Mouse (Mus musculus) layer of hippocampus, adult 9-10 months (tissue): ENCODE data around the gene Sgsh.

ENCODE experiments used
- DNase-seq: peaks from one replicate; pipeline ENCODE4 v3.0.0; 2022; ENCODE audit warnings: low spot score

Sgsh gene

DNA sequence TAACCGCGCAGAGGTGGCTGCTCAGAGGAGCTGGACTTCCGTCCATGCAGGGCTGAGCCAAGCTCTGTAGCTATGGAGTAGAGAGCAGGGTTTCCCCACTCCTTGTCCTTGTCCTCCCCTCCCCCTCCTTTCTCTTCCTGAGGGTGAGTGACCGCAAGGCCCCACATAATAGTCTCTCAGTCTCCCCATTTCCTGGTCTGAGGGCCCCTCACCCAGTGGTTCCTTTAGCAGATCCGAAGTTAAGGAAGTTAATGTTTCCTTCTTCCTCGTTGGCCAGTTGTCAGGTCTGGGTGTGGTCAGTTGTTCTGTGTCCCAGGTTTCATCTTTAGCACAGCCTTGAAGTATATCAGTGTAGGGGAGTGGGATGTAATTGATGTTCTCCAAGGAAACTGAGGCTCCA is 20.1 kb upstream of the Sgsh start:
- no peak for DNase-seq

DNA sequence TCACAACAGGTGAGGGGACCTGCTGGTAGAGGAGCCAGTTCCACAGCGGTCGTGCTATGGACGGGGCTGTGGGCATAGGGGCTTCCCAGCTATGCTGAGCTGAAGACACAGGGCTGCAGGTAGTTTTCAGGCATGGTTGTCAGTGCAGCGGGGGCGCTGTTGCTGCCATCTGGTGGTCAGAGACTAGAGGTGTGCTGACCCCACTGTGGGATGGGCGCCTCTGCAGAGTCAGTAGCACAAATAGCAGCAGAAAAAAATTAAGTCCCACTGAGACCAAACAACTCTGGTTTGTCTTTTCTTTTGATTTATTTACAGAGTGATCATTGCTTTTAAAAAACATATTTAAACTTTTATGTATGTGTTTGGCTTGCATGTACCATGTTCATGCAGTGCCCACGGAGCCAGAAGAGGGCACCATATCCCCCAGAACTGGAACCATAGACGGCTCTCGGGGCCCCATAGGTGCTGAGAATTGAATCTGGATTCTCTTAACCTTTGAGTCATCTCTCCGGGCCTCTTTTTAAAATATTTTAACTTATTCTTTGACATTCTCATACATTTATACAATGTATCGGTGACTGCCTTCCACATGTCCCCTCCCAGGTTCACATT is 8.3 kb upstream of the Sgsh start:
- DNase-seq, result peak; percentile 46

DNA sequence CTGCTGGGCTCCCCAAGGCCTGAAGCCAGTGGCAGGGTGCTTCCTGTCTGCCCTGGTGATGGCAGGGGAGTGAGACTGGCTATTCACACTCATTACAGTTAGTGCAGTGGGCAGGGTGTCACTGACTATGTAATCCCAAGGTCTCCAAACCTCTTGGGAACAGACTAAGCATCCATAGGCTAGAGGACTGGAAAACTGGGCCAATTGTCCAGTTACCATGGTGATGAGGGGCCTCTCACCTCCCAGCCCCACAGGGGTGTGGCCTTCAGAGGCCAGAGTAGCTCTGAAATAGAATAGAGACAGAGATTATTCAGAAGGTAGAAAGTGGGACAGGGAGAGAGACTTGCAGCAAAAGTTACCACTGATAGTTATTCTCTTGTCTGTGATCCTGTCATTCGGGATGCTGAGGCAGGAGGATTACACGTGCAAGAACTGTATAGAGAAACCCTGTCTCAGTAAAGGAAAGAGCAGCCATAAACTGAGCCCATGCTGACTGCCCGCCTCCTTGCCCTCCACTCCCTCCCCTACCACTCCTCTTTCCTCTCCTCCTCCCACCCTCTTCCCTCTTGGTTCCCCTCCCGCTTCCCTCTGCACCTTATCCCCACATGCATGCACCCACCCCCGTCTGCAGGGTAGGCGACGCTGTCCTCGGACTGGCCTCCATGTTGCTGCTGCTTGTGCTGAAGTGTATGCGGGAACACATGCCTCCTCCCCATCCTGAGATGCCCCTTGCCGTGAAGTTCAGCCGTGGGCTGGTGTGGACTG is 7.6 kb upstream of the Sgsh start:
- no peak for DNase-seq

DNA sequence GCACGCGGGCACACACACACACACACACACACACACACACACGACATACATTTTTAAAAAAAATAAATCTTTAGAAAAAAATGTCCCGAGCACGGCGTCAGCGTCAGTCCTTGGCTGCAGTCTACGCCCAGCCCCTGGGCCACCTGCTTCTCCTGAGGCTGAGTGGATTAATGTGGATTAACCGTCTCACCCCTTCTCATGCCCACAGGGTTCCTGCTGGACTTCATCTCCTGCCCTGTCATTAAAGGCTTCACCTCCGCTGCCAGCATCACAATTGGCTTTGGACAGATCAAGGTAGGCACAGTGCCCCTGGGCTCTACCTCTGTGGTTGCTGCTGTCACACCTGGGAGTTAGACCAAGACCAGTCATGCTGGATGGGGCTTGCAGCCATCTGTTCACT is 3.8 kb upstream of the Sgsh start:
- DNase-seq, result no peak

DNA sequence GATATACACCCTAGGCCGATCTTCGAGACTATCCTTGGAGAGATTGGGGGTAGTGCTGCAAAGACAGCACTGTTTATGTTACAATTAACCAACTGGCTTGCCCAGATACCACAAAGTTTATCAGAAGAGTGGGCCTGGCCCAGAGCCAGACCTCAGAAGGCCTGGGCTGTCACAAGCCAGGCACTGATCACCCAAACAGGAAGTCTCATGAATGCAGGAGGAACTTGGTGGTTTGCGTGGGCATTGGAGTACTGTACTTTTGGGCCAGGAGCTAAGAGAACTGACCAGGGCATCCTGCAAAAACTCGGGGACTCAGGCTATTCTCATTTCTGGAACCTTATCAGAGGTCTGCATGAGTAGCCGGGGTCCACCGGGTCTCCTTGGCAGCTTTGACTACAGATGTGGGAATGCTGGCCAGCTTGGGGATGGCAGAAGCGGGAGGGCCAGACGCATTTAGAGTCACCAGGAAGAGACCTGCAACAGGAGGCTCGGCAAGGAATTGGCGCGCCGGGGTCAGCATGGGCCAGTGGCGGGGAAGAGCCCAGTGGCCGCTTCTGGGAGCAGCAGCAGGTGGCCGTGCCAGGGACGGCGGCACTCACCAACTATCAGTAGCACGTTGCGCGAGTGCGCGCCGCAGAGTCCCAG is 416 bp downstream of the Sgsh start:
- no peak for DNase-seq

DNA sequence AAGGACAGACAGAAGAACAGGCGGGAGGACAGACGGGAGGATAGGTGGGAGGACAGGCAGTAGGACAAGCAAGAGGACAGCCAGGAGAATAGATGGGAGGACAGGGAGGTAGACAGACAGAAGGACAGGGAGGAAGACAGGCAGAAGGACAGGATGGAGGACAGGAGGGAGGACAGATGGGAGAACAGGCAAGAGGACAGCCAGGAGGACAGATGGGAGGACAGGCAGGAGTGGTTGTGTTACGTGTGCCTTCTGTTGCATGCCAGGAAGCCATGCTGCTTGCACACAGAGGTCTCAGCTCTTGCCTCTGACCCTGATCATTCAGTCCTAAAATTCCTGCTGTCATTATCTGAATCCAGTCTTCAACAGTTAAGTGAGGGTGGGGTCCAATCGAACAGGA is 1.4 kb downstream of the Sgsh start:
- no peak for DNase-seq

DNA sequence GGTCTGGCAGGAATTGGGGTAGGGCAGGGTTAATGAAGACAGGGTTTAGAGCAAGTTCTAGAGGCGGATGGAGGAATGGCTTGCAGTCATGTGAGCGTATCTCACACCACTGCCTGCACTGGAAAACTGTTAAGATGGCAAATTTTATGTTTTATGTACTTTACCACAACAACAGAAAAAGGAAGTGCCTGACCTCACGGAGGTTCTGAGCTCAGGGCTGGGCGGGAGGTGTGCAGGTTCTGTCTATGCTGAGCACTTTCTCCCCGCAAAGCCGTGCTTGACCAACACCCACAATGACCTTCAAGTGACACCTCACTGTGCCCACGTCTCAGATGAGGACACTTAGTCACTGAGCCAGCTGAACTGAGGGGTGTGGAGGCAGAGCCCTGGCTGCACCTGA is 3.2 kb downstream of the Sgsh start:
- DNase-seq, result no peak

DNA sequence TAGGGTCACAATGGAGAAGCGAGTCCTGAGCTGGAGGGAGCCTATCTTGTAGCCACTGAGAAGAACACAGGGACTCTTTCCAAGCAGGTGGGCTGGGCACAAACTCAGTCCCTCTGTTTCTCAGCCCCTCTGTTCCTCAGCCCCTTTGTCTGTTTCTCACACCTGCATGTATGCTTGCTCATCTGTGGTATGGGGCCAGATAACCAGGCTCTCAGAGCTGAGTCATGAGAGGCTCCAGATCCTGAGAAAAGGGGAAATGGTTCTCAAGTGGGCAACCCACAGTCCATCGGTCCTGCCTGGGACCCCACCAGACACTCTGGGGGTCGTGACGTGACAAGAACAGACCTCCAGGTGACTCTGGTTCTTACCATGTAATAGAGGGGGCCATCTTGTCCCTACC is 8.2 kb downstream of the Sgsh start:
- no peak for DNase-seq

DNA sequence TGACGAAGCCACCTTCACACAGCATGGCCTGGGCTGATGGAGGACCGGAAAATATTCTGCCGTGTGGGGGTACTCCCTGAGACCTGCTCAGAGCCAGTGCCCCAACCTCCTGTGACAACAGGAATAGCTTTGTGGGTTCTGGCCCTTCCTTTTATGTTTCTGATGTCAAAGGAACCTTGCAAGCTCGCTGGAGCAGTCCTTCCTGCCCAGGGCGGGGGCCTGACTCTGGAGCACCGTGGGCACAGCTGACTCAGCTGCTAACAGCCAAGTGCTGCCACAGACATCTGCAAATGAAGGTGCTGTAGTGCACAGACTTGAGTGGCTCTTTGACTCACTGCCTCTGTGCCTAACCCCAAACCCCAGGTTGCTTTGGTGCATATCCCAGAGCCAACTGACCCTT is 10.5 kb downstream of the Sgsh start:
- no peak for DNase-seq

DNA sequence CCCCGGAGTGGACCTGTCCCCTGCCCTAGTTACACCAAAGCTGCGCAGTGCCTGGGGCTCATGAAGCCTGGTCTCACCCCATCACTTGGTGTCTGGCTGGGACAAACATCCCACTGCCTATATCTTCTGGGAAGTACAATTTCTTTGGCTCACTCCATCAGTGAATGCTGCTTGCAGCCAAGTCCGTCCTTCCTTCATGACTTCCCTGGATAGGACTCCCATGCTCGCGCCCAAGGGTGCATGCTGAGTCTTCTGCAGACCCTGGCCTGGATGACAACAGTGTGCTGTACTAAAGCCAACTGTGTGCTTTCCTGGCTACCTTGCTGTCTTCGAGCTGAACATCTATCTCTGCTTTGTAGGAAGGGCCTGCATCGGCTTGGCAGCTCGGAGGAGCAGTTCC is 11.2 kb downstream of the Sgsh start:
- no peak for DNase-seq

DNA sequence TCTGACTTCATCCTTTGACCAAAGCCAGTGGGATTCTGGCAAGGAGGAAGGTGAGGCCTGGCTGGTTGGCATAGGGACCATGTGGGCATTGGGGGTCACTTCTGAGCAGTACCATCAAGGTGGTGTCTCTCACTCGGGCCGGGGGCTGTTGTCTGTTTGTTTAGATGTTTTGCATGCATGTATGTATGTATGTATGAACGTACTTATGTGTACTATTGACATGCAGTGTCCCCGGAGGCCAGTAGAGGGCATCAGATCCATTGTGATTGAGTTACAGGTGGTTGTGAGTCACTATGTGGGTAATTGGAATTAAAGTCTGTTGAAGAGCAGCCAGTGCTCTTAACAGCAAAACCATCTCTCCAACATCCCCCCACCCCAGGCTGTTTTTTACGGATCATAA is 15.7 kb downstream of the Sgsh start:
- DNase-seq, result peak; percentile 79

DNA sequence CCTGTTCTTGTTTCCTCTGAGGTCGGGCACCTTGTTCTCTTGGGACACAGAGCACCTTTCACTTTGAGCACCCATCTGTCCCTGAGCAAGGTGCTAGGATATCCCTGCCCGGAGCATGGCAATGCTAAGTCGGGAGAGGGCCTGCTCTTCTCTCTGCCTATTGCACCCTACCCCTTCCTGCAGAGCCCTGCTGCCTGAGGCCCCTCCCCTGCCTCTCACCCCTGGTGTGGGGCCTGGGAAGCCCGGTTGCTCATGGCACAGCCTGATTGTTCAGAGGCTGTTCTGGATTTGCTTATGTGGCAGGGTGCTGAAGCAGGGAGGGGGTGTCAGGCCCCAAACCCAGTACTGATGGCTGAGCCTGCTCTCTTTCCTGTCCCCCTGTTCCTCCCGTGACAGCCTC is 16.2 kb downstream of the Sgsh start:
- no peak for DNase-seq

DNA sequence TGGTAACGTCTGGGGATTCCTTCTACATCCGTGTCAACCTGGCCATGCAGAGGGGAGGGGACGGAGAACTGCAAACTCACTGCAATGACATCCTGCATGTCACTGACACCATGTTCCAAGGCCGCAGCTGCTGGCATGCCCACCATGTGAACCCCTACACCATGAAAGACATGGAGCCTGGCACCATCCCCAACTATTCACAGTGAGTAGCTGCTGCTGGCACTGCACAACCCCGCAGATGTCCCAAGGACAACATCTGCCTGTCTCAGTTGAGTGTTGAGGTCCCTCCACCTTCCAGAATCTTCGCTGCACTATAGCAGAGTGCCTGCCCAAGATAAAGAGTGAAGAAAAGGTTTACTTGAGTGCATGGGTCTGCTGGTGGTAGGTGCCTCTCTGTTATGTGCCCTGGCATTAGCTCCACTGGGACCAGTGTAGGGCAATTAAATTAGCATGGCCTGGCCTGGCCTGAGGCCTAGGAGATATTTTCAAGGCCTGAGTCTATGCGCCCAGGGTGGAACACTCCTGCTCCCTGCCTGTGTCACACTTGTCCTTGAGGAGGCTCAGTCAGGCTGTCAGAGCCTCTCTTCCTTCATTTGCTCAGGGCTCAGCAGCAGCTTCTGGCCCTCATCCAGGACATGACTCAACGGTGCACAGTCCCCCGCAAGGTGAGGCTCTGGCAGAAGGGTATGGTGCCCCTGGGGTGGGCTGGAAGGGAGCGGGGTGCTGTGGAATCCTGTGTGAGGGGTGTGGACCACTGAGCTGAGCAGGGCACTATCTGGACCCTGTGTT is 16.9 kb downstream of the Sgsh start:
- DNase-seq, result no peak

DNA sequence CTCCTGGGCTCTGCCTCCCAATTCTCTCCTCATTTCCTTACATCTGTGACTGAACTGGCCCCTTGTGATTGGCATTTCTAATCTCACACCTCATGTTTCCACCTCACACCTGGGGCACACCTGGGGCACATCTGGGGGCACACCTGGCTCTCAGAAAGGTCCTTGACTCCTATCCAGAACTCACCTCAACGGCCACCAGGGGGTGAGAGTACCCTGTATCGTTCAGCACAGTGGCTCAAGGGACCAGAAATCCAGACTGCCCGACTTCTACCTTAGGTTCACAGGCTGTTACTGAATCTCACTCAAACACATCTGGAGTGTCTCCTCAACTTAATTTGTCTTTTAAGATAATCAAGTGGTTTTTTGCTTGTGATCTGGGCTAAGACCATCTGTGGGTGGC is 23.4 kb downstream of the Sgsh start:
- no peak for DNase-seq

DNA sequence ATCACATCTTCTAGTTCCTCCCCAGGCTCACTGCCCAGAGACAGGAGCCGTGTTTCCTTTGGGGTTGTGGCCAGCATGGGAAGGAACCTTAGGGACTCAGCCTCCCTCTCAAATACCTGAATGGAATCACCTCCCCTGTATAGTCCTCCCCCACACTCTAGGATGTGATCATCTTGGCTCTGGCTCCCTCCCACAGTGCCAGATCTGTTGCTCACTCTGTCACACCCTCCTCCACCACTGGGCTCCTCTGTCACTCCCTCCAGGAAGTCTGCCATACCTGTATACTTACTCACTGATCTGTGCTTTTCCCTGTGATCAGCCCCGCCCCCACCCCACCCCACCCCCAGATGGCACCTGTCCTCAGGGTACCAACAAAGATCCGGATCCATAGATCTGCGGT is 24.7 kb downstream of the Sgsh start:
- no peak for DNase-seq

DNA sequence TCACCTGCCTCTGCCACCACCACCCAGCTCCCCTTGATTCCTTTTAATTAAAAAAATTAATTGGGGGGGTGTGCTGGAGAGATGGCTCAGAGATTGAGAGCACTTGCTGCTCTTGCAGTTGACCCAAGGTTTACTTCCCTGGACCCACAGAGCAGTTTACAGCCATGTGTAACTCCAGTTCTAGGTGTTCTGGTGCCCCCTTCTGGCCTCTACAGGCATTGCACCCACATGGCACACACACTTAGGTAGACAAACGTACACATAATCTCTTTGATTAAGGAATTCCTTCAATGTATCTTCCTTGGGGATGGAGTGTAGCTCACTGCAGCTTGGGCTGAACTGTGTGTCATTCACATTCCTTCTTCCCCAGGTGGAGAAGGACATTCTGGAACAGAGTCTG is 30.3 kb downstream of the Sgsh start:
- no peak for DNase-seq

DNA sequence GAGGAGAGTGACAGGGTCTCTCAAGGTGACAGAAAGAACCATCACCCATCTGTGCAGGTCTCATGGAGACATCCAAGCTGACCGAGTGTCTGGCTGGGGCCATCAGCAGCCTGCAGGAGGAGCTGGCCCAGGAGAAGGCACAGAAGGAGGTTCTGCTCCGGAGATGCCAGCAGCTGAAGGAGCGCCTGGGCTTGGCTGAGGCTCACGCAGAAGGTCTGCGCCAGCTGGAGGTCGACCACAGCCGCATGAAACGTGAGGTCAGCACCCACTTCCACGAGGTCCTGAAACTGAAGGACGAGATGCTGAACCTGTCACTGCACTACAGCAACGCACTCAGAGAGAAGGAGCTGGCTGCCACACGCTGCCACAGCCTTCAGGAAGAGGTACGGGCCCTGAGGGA is 32.8 kb downstream of the Sgsh start:
- DNase-seq, result no peak

DNA sequence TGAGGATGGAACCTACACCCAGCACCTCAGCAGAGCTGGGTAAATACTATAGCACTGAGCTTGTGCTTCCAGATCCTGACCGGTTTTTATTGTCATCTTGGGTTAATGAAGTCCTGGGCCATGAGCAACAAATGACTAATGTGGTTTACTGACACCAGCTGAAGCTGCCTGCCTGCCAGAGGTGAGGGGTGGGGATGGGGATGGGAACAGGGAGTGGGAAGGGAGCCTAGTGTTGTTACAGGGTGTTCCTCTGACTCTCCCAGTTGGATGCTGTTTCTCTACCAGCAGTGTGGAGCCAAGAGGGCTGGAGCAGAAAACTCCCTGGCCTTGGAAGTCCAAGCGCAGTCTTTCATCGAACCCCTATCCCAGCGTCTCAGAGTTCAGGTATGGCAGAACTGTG is 38.6 kb downstream of the Sgsh start:
- no peak for DNase-seq

DNA sequence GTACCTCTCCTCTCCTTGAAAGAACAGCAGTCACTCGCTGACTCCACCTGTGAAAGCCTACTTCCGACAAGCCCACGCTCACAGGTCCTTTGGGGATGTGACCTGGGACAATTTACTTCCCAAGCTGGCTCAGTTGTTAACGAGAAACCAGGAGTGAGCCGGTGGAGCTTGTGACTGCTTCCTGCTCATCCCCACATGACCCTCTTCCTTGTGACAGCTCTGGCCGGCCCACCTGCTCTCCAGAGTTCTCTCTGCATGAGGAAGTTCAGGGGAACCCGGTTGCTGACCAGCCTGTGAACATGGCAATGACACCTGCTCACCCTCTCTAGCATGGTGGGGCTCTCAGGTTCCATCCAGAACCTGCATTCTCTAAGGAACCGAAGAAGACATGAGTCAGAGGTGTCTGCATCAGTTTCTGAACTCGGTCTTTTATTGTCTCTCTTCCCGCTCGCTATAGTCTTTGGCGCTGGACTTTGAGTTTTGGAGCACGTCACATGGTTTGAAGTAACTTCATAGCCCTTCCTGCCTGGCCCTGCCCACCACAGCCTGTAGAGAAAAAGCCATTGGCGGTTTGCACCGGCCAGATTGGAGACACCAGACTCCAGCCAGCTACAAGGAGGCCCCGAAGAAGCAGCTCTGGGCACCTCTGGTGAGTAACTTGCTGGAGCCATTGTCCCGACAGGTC is 40.9 kb downstream of the Sgsh start:
- DNase-seq, result no peak

DNA sequence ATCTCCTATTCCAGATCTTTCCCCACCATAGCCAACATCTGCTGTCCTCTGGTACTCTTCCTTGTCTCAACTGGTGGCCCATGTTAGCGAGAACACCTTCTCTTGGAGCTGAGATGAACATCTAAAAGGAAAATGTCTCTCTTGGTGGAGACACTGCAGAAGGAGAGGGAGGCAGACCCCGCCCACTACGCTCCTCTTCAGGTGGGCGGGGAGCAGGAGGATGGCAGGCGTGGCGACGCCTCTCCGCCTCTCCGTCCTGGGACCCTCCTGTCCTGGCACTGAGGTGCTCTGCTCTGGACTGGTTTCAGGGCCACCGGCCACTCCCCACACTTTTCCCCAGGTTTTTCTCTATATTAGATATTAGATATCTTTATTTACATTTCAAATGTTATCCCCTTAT is 44.7 kb downstream of the Sgsh start:
- no peak for DNase-seq

DNA sequence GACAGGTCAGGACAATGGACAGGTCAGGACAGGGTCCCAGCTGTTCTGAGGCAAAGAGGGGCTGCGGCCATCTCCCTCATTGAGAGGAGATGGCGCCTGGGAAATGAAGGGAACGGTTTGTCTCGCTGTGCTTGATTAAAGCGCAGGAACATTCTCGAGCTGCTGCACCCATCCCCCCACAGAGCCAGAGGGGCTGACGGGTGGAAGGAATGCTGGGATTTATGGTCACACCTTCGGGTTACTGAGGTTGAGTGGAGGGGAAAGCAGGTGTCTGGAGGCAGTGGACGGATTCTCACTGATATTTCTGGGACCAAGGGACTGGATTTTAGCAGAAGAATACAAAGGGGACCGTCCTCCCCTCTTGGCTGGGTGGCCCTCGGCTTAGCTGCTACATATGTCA is 47.4 kb downstream of the Sgsh start:
- DNase-seq, result no peak

DNA sequence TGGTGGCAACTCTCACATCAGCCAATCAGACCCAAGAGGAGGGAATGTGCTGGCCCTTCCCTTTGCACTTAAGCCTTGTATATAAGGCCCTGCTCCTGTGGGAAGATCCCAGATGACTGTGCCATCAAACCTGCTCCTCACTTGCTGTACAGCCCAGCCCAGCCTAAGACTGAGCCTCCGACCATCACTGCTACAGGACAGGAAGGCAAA is 47.8 kb downstream of the Sgsh start, which contains the start of gene Card14:
TSS of gene Card14 (plus strand) at position 111 of the 210 bp plus-strand sequence.
- DNase-seq, result no peak
